10 mouse cellular contexts compared by ENCODE assay signal in genomic region chr8:79080096-79080739, GRCm38 (mm10). TPM values are rescaled to one million over a fixed set of nuclear protein-coding genes. Genes with fewer than 3 reads are reported as not detected.
A peak's percentile ranks its signal among the peaks of the same experiment; 100 is the strongest.
DNase-seq lines count a peak whose midpoint lies in the region; ATAC-seq lines count a peak whose summit lies in the region.
"Had no signal": no experiment of that assay in that cellular context is flagged by ENCODE, and none has a peak within 500 bp of the region (broad histone marks: within the 10 kb centered on the region; RNA-seq: fewer than 3 reads in every experiment).

No protein-coding gene starts in this region.

- peak; percentile 7 for DNase-seq in neural tube, embryonic 11.5 days (ENCODE audit: low spot score)
- DNase-seq in neural tube, embryonic 10.5 days (ENCODE audit: extremely low spot score, low spot score) = no peak
- DNase-seq in kidney, postnatal 14 days = peak; percentile 41
- peak; percentile 72 for DNase-seq in yolk sac, embryonic 10.5 days (ENCODE audit: low spot score)
- DNase-seq in left cerebral cortex, adult 18-20 months (ENCODE audit: low spot score in 2 of 2) = no peak
- DNase-seq in left cerebral cortex, postnatal 25 days (ENCODE audit: low spot score in 2 of 2) = no peak
- DNase-seq: gastrocnemius, postnatal 10 days had no signal

- H3K4me1 ChIP-seq in heart, embryonic 15.5 days (replicated peaks) = peaks cover 38% of the 10 kb centered on the region
- H3K4me1 ChIP-seq in heart, embryonic 11.5 days (ENCODE audit: control insufficient read depth, insufficient read depth, low read length) = peaks cover 20% of the 10 kb centered on the region
- peaks cover 16% of the 10 kb centered on the region; the same call in 1 of the 2 replicates for H3K4me1 ChIP-seq in neural tube, embryonic 11.5 days (ENCODE audit: control insufficient read depth, insufficient read depth, low read length)

- no peaks in the 10 kb centered on the region for H3K9me3 ChIP-seq in heart, embryonic 15.5 days (replicated peaks)
- no peaks in the 10 kb centered on the region for H3K9me3 ChIP-seq in heart, embryonic 11.5 days (replicated peaks; ENCODE audit: control insufficient read depth, low read length)
- H3K9me3 ChIP-seq in neural tube, embryonic 11.5 days (ENCODE audit: control insufficient read depth, low read length) = no peaks in the 10 kb centered on the region
- H3K9me3 ChIP-seq: liver, embryonic 15.5 days had no signal

- WGBS in heart, embryonic 15.5 days = 43% methylated on average over 6 of the region's 6 CpGs
- whole genome bisulfite sequencing in heart, embryonic 11.5 days (ENCODE audit: insufficient replicate concordance) = 36% methylated on average over 6 of the region's 6 CpGs
- 86% methylated on average over 6 of the region's 6 CpGs for WGBS in neural tube, embryonic 11.5 days

- intact Hi-C loops in left cerebral cortex, postnatal 25 days (cut with DNase I) = no loop called here

- no peaks in the 10 kb centered on the region for H3K27me3 ChIP-seq in heart, embryonic 15.5 days
- H3K27me3 ChIP-seq in heart, embryonic 11.5 days (ENCODE audit: control insufficient read depth, insufficient read depth, low read length) = no peaks in the 10 kb centered on the region
- H3K27me3 ChIP-seq in neural tube, embryonic 11.5 days (ENCODE audit: control insufficient read depth, insufficient read depth, low read length) = no peaks in the 10 kb centered on the region
- H3K27me3 ChIP-seq: liver, embryonic 15.5 days had no signal

- peak overlapping the region; percentile 53 for H3K27ac ChIP-seq in heart, embryonic 15.5 days
- H3K27ac ChIP-seq in heart, embryonic 11.5 days (ENCODE audit: low read depth, low read length) = no peak overlapping the region
- H3K27ac ChIP-seq in neural tube, embryonic 11.5 days (ENCODE audit: low read depth, low read length) = no peak overlapping the region
- H3K27ac ChIP-seq: liver, embryonic 15.5 days had no signal

- no peak for ATAC-seq in heart, embryonic 15.5 days (replicated peaks; ENCODE audit: insufficient number of reproducible peaks, insufficient read depth, low FRiP score, low read depth)
- no peak for ATAC-seq in heart, embryonic 11.5 days (replicated peaks; ENCODE audit: insufficient number of reproducible peaks, low FRiP score, low TSS enrichment)
- ATAC-seq in neural tube, embryonic 11.5 days (ENCODE audit: insufficient read depth, low FRiP score, low TSS enrichment) = no peak

- peaks cover 8% of the 10 kb centered on the region; the same call in 1 of the 2 replicates for H3K36me3 ChIP-seq in heart, embryonic 15.5 days
- peaks cover 8% of the 10 kb centered on the region; the same call in 1 of the 2 replicates for H3K36me3 ChIP-seq in heart, embryonic 11.5 days (ENCODE audit: control insufficient read depth, insufficient read depth, low read length)
- H3K36me3 ChIP-seq in neural tube, embryonic 11.5 days (ENCODE audit: control insufficient read depth, insufficient read depth, low read length) = peaks cover 6% of the 10 kb centered on the region; the same call in 1 of the 2 replicates
- H3K36me3 ChIP-seq: liver, embryonic 15.5 days had no signal

- H3K4me2 ChIP-seq in heart, embryonic 15.5 days = no peak overlapping the region
- no peak overlapping the region for H3K4me2 ChIP-seq in heart, embryonic 11.5 days
- H3K4me2 ChIP-seq in neural tube, embryonic 11.5 days (ENCODE audit: low read depth) = no peak overlapping the region
- H3K4me2 ChIP-seq: liver, embryonic 15.5 days had no signal

- H3K9ac ChIP-seq in heart, embryonic 15.5 days = no peak overlapping the region
- no peak overlapping the region for H3K9ac ChIP-seq in heart, embryonic 11.5 days (ENCODE audit: low read depth, low read length)
- H3K9ac ChIP-seq in neural tube, embryonic 11.5 days (ENCODE audit: low read length) = no peak overlapping the region
- H3K9ac ChIP-seq: liver, embryonic 15.5 days had no signal

- no peak overlapping the region for H3K4me3 ChIP-seq in heart, embryonic 15.5 days
- H3K4me3 ChIP-seq in heart, embryonic 11.5 days (ENCODE audit: low read depth, low read length) = no peak overlapping the region
- no peak overlapping the region for H3K4me3 ChIP-seq in neural tube, embryonic 11.5 days (ENCODE audit: low read depth, low read length)
- H3K4me3 ChIP-seq: liver, embryonic 15.5 days had no signal

RNA-seq across cellular contexts. Expression of gene Zfp827, which starts 52.0 kb away (rescaled TPM):
- polyA plus RNA-seq in heart, embryonic 15.5 days (2015; fragmentation: Nextera tagmentation; extraction: Ambion mirVana) = 5.4 and 6.3 TPM in 2 replicates
- 10.5 and 11.3 TPM in 2 replicates for polyA plus RNA-seq in heart, embryonic 11.5 days (2014; fragmentation: Nextera tagmentation; extraction: Ambion mirVana)
- 12.1 and 12.5 TPM in 2 replicates for polyA plus RNA-seq in neural tube, embryonic 11.5 days (2014; fragmentation: Nextera tagmentation; extraction: Ambion mirVana)
- 10 to 100 TPM; 37.9 to 44.0 TPM for total RNA-seq in left cerebral cortex, adult 18-20 months (2021)
- total RNA-seq in left cerebral cortex, postnatal 25 days (2021) = 10 to 100 TPM; 36.6 to 41.0 TPM

Comparison
In these comparisons a context has a peak if more than half of its experiments do, and no peak if none do; other contexts are left out.
1. DNase-seq: peak in neural tube, embryonic 11.5 days (single experiment), kidney, postnatal 14 days (single experiment) and yolk sac, embryonic 10.5 days (single experiment); none in neural tube, embryonic 10.5 days (single experiment), left cerebral cortex, adult 18-20 months (0 of 2) and left cerebral cortex, postnatal 25 days (0 of 2).